ENCODE assay signal across 9 mouse cellular contexts in the genomic region with DNA sequence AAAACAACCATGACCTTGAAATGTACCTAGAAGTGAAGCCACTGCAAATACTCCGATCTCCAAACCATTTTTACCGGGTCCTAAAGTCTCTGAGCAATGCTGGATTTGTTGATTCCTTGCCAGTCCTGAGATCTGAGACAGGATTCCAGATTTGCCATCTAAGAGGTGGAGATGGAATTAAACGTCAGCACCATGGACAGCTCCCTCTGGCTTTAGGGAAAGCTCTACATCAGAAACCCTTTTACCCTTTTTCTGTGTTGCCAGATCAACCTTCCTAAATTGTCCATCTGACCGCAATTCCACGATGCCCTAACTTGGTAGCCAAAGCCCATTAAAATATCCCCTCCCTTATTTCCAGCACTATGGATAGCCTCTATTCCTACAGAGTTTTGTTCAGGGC. TPM values are rescaled to one million over a fixed set of nuclear protein-coding genes. Genes with fewer than 3 reads are reported as not detected.
DNase-seq lines count a peak whose midpoint lies in the region; ATAC-seq and TF ChIP-seq lines count a peak whose summit lies in the region.
"Had no signal": no experiment of that assay in that cellular context is flagged by ENCODE, and none has a peak within 500 bp of the region (broad histone marks: within the 10 kb centered on the region; RNA-seq: fewer than 3 reads in every experiment).

No protein-coding gene starts in this region.

- no peak for TF ChIP-seq POLR2A in myocyte (IDR thresholded peaks at IDR 0.05; ENCODE audit: insufficient read length, low read depth)

- H3K9me3 ChIP-seq in neural tube, embryonic 15.5 days (replicated peaks): no peaks in the 10 kb centered on the region
- H3K9me3 ChIP-seq: midbrain, embryonic 12.5 days had no signal

- no peaks in the 10 kb centered on the region for H3K79me2 ChIP-seq in myocyte (ENCODE audit: control insufficient read depth, insufficient read depth)

- no peak overlapping the region for H3K4me3 ChIP-seq in neural tube, embryonic 15.5 days (replicated peaks)
- H3K4me3 ChIP-seq in myocyte: no peak overlapping the region
- H3K4me3 ChIP-seq: midbrain, embryonic 12.5 days had no signal

- H3K27me3 ChIP-seq in neural tube, embryonic 15.5 days (replicated peaks): peaks cover 16% of the 10 kb centered on the region
- H3K27me3 ChIP-seq in myocyte (ENCODE audit: control insufficient read depth, insufficient read depth, insufficient read length): peaks cover 5% of the 10 kb centered on the region

- no peak overlapping the region for H3K4me2 ChIP-seq in neural tube, embryonic 15.5 days
- H3K4me2 ChIP-seq in myocyte (ENCODE audit: low read depth): no peak overlapping the region
- H3K4me2 ChIP-seq: midbrain, embryonic 12.5 days had no signal

- no peak for ATAC-seq in neural tube, embryonic 15.5 days (ENCODE audit: low FRiP score)
- ATAC-seq in granulocyte monocyte progenitor cell, adult 5-6 weeks (replicated peaks; ENCODE audit: poor library complexity, severe bottlenecking): peak; percentile 45; the same call in 1 of the 2 replicates

- H3K36me3 ChIP-seq in neural tube, embryonic 15.5 days: no peaks in the 10 kb centered on the region
- H3K36me3 ChIP-seq in myocyte (ENCODE audit: control insufficient read depth, insufficient read depth): no peaks in the 10 kb centered on the region
- H3K36me3 ChIP-seq: midbrain, embryonic 12.5 days had no signal

- H3K9ac ChIP-seq in neural tube, embryonic 15.5 days (replicated peaks): no peak overlapping the region
- H3K9ac ChIP-seq: midbrain, embryonic 12.5 days had no signal

- no peaks in the 10 kb centered on the region for H3K4me1 ChIP-seq in neural tube, embryonic 15.5 days
- H3K4me1 ChIP-seq: midbrain, embryonic 12.5 days had no signal

- H3ac ChIP-seq in myocyte (ENCODE audit: control insufficient read depth, insufficient read length): no peak overlapping the region

- WGBS in neural tube, embryonic 15.5 days: 16% methylated on average over 5 of the region's 5 CpGs

- no peak overlapping the region for H3K27ac ChIP-seq in neural tube, embryonic 15.5 days (replicated peaks)
- H3K27ac ChIP-seq: midbrain, embryonic 12.5 days had no signal

- DNase-seq in cerebellum, postnatal 10 days: peak; percentile 13 to 29
- DNase-seq in cerebellum, postnatal 25 days: no peak
- DNase-seq in neural tube, embryonic 10.5 days (ENCODE audit: extremely low spot score, low spot score): peak; percentile 67
- DNase-seq in right cerebral cortex, postnatal 4 days: no peak
- DNase-seq in right cerebral cortex, postnatal 10 days (ENCODE audit: low spot score in 2 of 2): no peak

TF ChIP-seq in myocyte, 11 proteins besides CTCF, POLR2A, EP300 and RAD21:
- TF ChIP-seq REST (IDR thresholded peaks at IDR 0.05; ENCODE audit: insufficient read depth, insufficient read length) (peak; percentile 65), MAX (IDR thresholded peaks at IDR 0.05; ENCODE audit: low read depth) (no peak), TCF3 (IDR thresholded peaks at IDR 0.05; ENCODE audit: insufficient read length, low read depth) (no peak), SRF (IDR thresholded peaks at IDR 0.05; ENCODE audit: control insufficient read depth, insufficient read length, low read depth) (no peak)
TF ChIP-seq in myocyte: peak in this region for 1.

RNA-seq across cellular contexts. Expression of a gene that starts 8.8 kb away (rescaled TPM):
- 15.3 and 22.3 TPM in 2 replicates for polyA plus RNA-seq in neural tube, embryonic 15.5 days (2015; fragmentation: Nextera tagmentation; extraction: Ambion mirVana)
- 38.4 and 43.2 TPM in 2 replicates for total RNA-seq in granulocyte monocyte progenitor cell, adult 5-6 weeks (2014; fragmentation: Nextera tagmentation)
- 24.1 and 25.4 TPM in 2 replicates for total RNA-seq in granulocyte monocyte progenitor cell, adult 5-6 weeks (2017)
- polyA plus RNA-seq in myocyte (2012; fragmentation: generic; extraction: Trizol): 11.1 TPM

RNA-seq across cellular contexts. Expression of a gene that starts 52.1 kb away (rescaled TPM):
- 0.33 and 0.40 TPM in 2 replicates for polyA plus RNA-seq in neural tube, embryonic 15.5 days (2015; fragmentation: Nextera tagmentation; extraction: Ambion mirVana)
- not detected in 2 replicates for total RNA-seq in granulocyte monocyte progenitor cell, adult 5-6 weeks (2014; fragmentation: Nextera tagmentation)
- total RNA-seq in granulocyte monocyte progenitor cell, adult 5-6 weeks (2017): not detected in 2 replicates
- polyA plus RNA-seq in myocyte (2012; fragmentation: generic; extraction: Trizol): not detected
- polyA plus RNA-seq: midbrain, embryonic 12.5 days had no signal

RNA-seq across cellular contexts. Expression of a gene that starts 55.9 kb away (rescaled TPM):
- 42.0 and 50.9 TPM in 2 replicates for polyA plus RNA-seq in neural tube, embryonic 15.5 days (2015; fragmentation: Nextera tagmentation; extraction: Ambion mirVana)
- 15.0 and 43.3 TPM in 2 replicates for total RNA-seq in granulocyte monocyte progenitor cell, adult 5-6 weeks (2014; fragmentation: Nextera tagmentation)
- total RNA-seq in granulocyte monocyte progenitor cell, adult 5-6 weeks (2017): 12.4 and 13.9 TPM in 2 replicates
- 12.5 TPM for polyA plus RNA-seq in myocyte (2012; fragmentation: generic; extraction: Trizol)

Comparison
In these comparisons a context has a peak if more than half of its experiments do, and no peak if none do; other contexts are left out.
1. DNase-seq: peak in cerebellum, postnatal 10 days (2 of 2) and neural tube, embryonic 10.5 days (single experiment); none in cerebellum, postnatal 25 days (0 of 2), right cerebral cortex, postnatal 4 days (single experiment) and right cerebral cortex, postnatal 10 days (0 of 2).